Comparison of ENCODE assay signal across 22 mouse cellular contexts in genomic region chr4:134442216-134442615, GRCm38 (mm10). TPM values are rescaled to one million over a fixed set of nuclear protein-coding genes. Genes with fewer than 3 reads are reported as not detected.
"Had no signal": no experiment of that assay in that cellular context is flagged by ENCODE, and none has a peak within 500 bp of the region (broad histone marks: within the 10 kb centered on the region; RNA-seq: fewer than 3 reads in every experiment).

No protein-coding gene starts in this region.

- H3K4me1 ChIP-seq: kidney, embryonic 15.5 days; limb, embryonic 13.5 days; limb, embryonic 15.5 days had no signal

- H3K36me3 ChIP-seq: heart, embryonic 10.5 days; heart, embryonic 12.5 days; hindbrain, embryonic 13.5 days; hindbrain, embryonic 15.5 days; kidney, embryonic 15.5 days; limb, embryonic 13.5 days; limb, embryonic 15.5 days; liver, embryonic 12.5 days had no signal

- H3K27me3 ChIP-seq: heart, embryonic 12.5 days; hindbrain, embryonic 13.5 days; hindbrain, embryonic 15.5 days had no signal

- H3K4me3 ChIP-seq: heart, embryonic 10.5 days; heart, embryonic 12.5 days; hindbrain, embryonic 13.5 days; hindbrain, embryonic 15.5 days; kidney, embryonic 15.5 days; limb, embryonic 13.5 days; limb, embryonic 15.5 days; liver, embryonic 12.5 days had no signal

- H3K9me3 ChIP-seq: heart, embryonic 10.5 days; heart, embryonic 12.5 days; hindbrain, embryonic 13.5 days; hindbrain, embryonic 15.5 days; kidney, embryonic 15.5 days; limb, embryonic 13.5 days; limb, embryonic 15.5 days; liver, embryonic 12.5 days had no signal

- DNase-seq: forebrain, postnatal 0 days; gastrocnemius, postnatal 14 days; gastrocnemius, postnatal 36 days; heart, adult 18-20 months; heart, postnatal 10 days; kidney, adult 11 months; kidney, adult 2 months; kidney, adult 9 months; kidney, postnatal 14 days; kidney, postnatal 36 days; layer of hippocampus, adult 9-11 months had no signal

- H3K27ac ChIP-seq: heart, embryonic 10.5 days; hindbrain, embryonic 13.5 days; hindbrain, postnatal 0 days; kidney, embryonic 15.5 days; kidney, postnatal 0 days; limb, embryonic 13.5 days; limb, embryonic 15.5 days; liver, embryonic 12.5 days had no signal

RNA-seq across cellular contexts. Expression of gene Extl1, which starts 58.6 kb away (rescaled TPM):
- total RNA-seq: granulocyte monocyte progenitor cell, adult 5-6 weeks had no signal
